Mouse (Mus musculus) intestine, embryonic 16.5 days (tissue): ENCODE data around the gene Trpm4. TPM values are rescaled to one million over a fixed set of nuclear protein-coding genes. Genes with fewer than 3 reads are reported as not detected.
A peak's percentile ranks its signal among the peaks of the same experiment; 100 is the strongest.

Source experiments
- ATAC-seq: fragments of 200-750 bp; cut with Nextera tagmentation; 2 replicates; pipeline ENCODE4 v1.8.0; 2017; ENCODE audit warnings: moderate TSS enrichment, moderate library complexity
- H3K27ac ChIP-seq: fragments of 300-500 bp; sonication (generic); 2 replicates; pipeline ENCODE4 v1.5.1; 2014; ENCODE audit warnings: mild to moderate bottlenecking, low read length
- H3K27me3 ChIP-seq: fragments of 300-500 bp; sonication (generic); replicated peaks from 2 replicates; pipeline ENCODE4 v1.6.1; 2014; ENCODE audit warnings: low read length, control low read depth, mixed read lengths; ENCODE audit not compliant: control insufficient read depth, insufficient read depth
- H3K36me3 ChIP-seq: fragments of 300-500 bp; sonication (generic); 2 replicates; pipeline ENCODE4 v1.6.1; 2014; ENCODE audit warnings: low read length, control low read depth; ENCODE audit not compliant: control insufficient read depth, insufficient read depth
- H3K4me1 ChIP-seq: fragments of 300-500 bp; sonication (generic); 2 replicates; pipeline ENCODE4 v1.6.1; 2014; ENCODE audit warnings: low read length, control low read depth, mixed read lengths; ENCODE audit not compliant: control insufficient read depth, insufficient read depth
- H3K4me2 ChIP-seq: fragments of 300-500 bp; sonication (generic); 2 replicates; pipeline ENCODE4 v1.6.1; 2014; ENCODE audit warnings: low read depth, low read length, control low read depth
- H3K4me3 ChIP-seq: fragments of 300-500 bp; sonication (generic); 2 replicates; pipeline ENCODE4 v1.5.1; 2014; ENCODE audit warnings: mild to moderate bottlenecking, low read length
- H3K9ac ChIP-seq: fragments of 300-500 bp; sonication (generic); 2 replicates; pipeline ENCODE4 v1.6.1; 2014; ENCODE audit warnings: low read depth, low read length
- H3K9me3 ChIP-seq: fragments of 300-500 bp; sonication (generic); 2 replicates; pipeline ENCODE4 v1.6.1; 2016; ENCODE audit warnings: low read length, control low read depth; ENCODE audit not compliant: control insufficient read depth
- WGBS: fragments of 180-500 bp; shearing (Covaris S2); extraction: QIAGEN DNeasy Blood & Tissue Kit; methylation state at CpG from one replicate; pipeline ENCODE4 v1.1.7; 2014; 5-methylcytosine and 5-hydroxymethylcytosine counted together
- polyA plus RNA-seq: library from polyadenylated mRNA; unstranded; fragments of >200 nt; fragmentation: Nextera tagmentation; extraction: Ambion mirVana; gene quantifications from 2 replicates; pipeline ENCODE4 v1.2.1, GENCODE M21; 2015

The Trpm4 gene
- polyA plus RNA-seq, 1 experiment from 2014 or later: 33.4 TPM

GRCm38 (mm10) chr7:45356087-45356486 lies 22.5 kb upstream of the Trpm4 start:
- peak overlapping the region; percentile 22; the same call in 1 of the 2 replicates for H3K4me2 ChIP-seq
- ATAC-seq: no peak

DNA sequence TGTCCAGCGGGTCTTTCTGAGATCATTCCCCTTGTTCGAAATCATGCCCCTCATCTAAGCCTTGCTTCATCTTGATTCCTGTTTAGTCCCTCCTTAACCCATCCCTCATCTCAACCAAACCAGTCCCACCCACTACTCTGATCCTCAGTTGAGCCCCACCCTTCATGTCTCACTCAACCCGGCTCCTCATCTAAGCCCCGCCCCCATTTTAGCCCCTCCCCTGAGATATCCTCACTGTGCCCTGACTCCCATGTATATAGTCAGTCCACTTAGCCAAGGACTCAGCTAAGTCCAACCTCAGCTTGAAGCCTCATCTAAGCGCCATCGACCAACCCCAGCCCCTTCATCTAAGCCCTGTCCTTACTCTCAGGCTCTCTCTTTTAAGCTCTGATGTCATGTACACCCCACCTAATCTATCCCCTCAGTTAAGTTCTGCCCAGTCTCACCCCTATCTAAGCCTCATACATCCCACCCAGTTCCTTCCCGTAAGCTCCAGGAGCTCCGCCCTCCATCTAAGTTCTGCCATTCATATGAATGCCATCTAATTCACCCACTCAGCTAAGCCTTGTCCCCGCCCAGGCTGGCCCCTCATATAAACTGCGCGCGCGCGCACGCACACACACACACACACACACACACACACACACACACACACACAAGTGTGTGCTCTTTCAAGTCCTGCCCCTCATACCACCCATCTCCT lies 21.9 kb upstream of the Trpm4 start:
- Histone ChIP-seq H3K4me2 (no peak overlapping the region), H3K36me3 (no peaks in the 10 kb centered on the region), H3K9me3 (no peaks in the 10 kb centered on the region), H3K4me3 (peak overlapping the region; percentile 18; the same call in 1 of the 2 replicates), H3K4me1 (no peaks in the 10 kb centered on the region), H3K27me3 (0 out of 2 replicates have a peak, but pooled peaks cover 2% of the 10 kb centered on the region), H3K27ac (no peak overlapping the region), H3K9ac (no peak overlapping the region)
- 70% methylated on average over 15 of the region's 15 CpGs for WGBS
- ATAC-seq: 0 out of 2 replicates have a peak, but pooled peaks have one; percentile 14

More at GRCm38 (mm10) chr7:45356087-45356486, 22.5 kb upstream of the Trpm4 start:
- no peak overlapping the region for H3K27ac ChIP-seq
- 0 out of 2 replicates have a peak, but pooled peaks cover 3% of the 10 kb centered on the region for H3K27me3 ChIP-seq
- peak overlapping the region; percentile 18; the same call in 1 of the 2 replicates for H3K4me3 ChIP-seq
- no peaks in the 10 kb centered on the region for H3K9me3 ChIP-seq
- H3K36me3 ChIP-seq: no peaks in the 10 kb centered on the region
- 42% methylated on average over 13 of the region's 13 CpGs for WGBS
- H3K9ac ChIP-seq: no peak overlapping the region
- no peaks in the 10 kb centered on the region for H3K4me1 ChIP-seq

DNA sequence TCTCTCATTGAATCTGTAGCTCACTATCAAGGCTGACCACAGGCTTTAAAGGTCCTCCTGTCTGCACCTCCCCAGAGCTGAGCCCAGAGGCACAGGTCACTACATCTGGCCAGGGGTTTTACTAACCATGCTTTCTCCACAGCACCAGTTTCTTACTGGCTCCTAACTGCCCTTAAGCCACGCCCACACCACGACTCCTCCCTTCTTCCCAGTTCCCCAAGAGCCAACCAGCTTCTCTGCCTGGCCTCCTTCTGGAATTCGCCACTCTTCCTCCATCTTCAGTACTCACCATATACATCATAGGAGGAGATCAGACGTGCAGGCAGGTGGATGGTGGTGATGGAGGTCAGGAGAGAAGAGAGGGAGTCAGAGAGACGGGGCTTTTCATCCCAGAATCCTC lies 19.5 kb upstream of the Trpm4 start:
- ATAC-seq: no peak
- no peak overlapping the region for H3K4me3 ChIP-seq
- H3K4me2 ChIP-seq: no peak overlapping the region
- no peaks in the 10 kb centered on the region for H3K36me3 ChIP-seq
- H3K27ac ChIP-seq: no peak overlapping the region
- H3K4me1 ChIP-seq: no peaks in the 10 kb centered on the region
- no peak overlapping the region for H3K9ac ChIP-seq
- H3K9me3 ChIP-seq: no peaks in the 10 kb centered on the region
- 31% methylated on average over 5 of the region's 5 CpGs for WGBS
- no peaks in the 10 kb centered on the region for H3K27me3 ChIP-seq

DNA sequence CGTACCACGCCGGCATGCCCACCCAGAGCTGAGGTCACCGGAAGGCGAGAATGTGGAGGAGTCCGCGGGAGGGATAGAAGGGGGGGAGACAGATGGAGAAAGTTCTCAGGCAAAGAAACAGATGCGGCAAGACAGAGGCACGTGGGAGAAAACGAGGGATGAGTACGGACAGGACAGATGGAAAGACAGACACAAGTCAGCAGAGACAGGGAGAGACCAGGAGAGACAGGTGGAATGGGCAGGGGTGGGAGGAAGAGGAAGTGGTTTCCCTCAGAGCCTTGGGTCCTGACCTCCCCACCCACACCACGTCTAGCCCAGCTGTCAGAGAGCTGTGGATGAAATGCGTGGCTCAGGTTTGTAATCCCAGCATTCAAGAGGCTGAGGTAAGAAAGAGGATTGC lies 13.3 kb upstream of the Trpm4 start:
- Histone ChIP-seq H3K36me3 (no peaks in the 10 kb centered on the region), H3K4me1 (no peaks in the 10 kb centered on the region), H3K9me3 (no peaks in the 10 kb centered on the region), H3K4me2 (no peak overlapping the region), H3K9ac (no peak overlapping the region), H3K27me3 (no peaks in the 10 kb centered on the region), H3K27ac (no peak overlapping the region), H3K4me3 (no peak overlapping the region)
- whole genome bisulfite sequencing: 68% methylated on average over 13 of the region's 13 CpGs
- ATAC-seq: no peak

DNA sequence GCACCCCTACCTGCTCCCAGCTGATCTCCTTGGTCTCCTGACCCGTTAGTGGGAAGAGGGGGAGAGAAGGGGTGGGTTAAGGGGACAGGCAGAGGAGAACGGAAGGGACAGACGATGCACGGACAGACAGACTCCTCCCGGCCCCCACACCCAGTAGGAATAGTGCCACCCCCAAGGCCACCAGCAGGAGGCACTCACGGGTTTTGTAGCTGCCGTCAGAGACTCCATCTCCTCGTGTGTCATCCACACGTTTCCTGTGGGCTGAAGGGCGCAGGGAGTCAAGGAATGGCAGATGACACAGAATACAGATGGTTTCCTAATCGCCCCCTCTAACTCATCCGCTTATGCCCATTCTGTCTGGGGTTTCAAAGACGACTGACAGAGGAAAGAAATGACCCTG lies 10.0 kb upstream of the Trpm4 start:
- 34% methylated on average over 13 of the region's 13 CpGs for WGBS
- Histone ChIP-seq H3K4me3 (no peak overlapping the region), H3K9me3 (no peaks in the 10 kb centered on the region), H3K27ac (no peak overlapping the region), H3K27me3 (no peaks in the 10 kb centered on the region), H3K4me1 (peaks cover 26% of the 10 kb centered on the region), H3K4me2 (no peak overlapping the region), H3K36me3 (no peaks in the 10 kb centered on the region), H3K9ac (no peak overlapping the region; the same call in 1 of the 2 replicates)
- no peak for ATAC-seq

- no peaks in the 10 kb centered on the region for H3K9me3 ChIP-seq
- 89% methylated on average over 11 of the region's 11 CpGs for WGBS
- no peak for ATAC-seq
Observed at GRCm38 (mm10) chr7:45342081-45342480, 8.5 kb upstream of the Trpm4 start.

GRCm38 (mm10) chr7:45341303-45341702 lies 7.7 kb upstream of the Trpm4 start:
- no peak overlapping the region; the same call in none of the 2 replicates for H3K27ac ChIP-seq
- WGBS: 4% methylated on average over 8 of the region's 8 CpGs
- no peaks in the 10 kb centered on the region for H3K36me3 ChIP-seq
- no peaks in the 10 kb centered on the region for H3K9me3 ChIP-seq
- peaks cover 39% of the 10 kb centered on the region for H3K4me1 ChIP-seq
- H3K4me3 ChIP-seq: peak overlapping the region; percentile 64
- peak overlapping the region; percentile 95 for H3K4me2 ChIP-seq
- peak; percentile 38 for ATAC-seq
- no peak overlapping the region for H3K9ac ChIP-seq
- H3K27me3 ChIP-seq: no peaks in the 10 kb centered on the region

More at GRCm38 (mm10) chr7:45342081-45342480, 8.5 kb upstream of the Trpm4 start:
- Histone ChIP-seq H3K4me1 (peaks cover 39% of the 10 kb centered on the region), H3K27ac (no peak overlapping the region), H3K4me2 (no peak overlapping the region), H3K27me3 (no peaks in the 10 kb centered on the region), H3K9ac (no peak overlapping the region), H3K4me3 (no peak overlapping the region), H3K36me3 (no peaks in the 10 kb centered on the region)

DNA sequence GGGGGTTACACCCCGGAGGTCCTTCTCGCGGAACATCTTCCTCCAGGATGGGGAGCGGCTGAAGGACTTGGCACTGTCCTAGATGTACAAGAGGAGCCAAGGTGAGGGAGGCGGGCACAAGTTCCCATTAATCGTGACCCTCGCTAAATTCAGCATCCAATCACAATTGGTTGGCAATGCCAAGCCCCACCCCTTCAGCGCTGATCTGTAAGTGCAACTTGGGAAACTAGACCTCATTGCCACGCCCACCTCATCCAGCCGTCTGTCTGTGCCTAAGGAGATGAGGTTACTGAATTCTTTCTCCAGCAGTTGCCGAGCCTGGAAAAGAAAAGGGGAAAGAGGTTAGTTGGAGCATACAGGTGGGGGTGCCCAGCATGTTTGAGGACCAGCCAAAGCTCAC lies 7.1 kb upstream of the Trpm4 start:
- no peak overlapping the region; the same call in 1 of the 2 replicates for H3K27ac ChIP-seq
- 1% methylated on average over 11 of the region's 11 CpGs for WGBS
- peak; percentile 29; the same call in 1 of the 2 replicates for ATAC-seq
- H3K9ac ChIP-seq: peak overlapping the region; percentile 75; the same call in 1 of the 2 replicates
- no peaks in the 10 kb centered on the region for H3K36me3 ChIP-seq
- peak overlapping the region; percentile 64 for H3K4me3 ChIP-seq
- H3K27me3 ChIP-seq: no peaks in the 10 kb centered on the region
- H3K9me3 ChIP-seq: no peaks in the 10 kb centered on the region
- H3K4me1 ChIP-seq: peaks cover 39% of the 10 kb centered on the region
- H3K4me2 ChIP-seq: peak overlapping the region; percentile 95

GRCm38 (mm10) chr7:45340066-45340442 lies 6.5 kb upstream of the Trpm4 start:
- H3K4me3 ChIP-seq: peak overlapping the region; percentile 64
- H3K4me2 ChIP-seq: peak overlapping the region; percentile 95
- no peaks in the 10 kb centered on the region for H3K27me3 ChIP-seq
- H3K36me3 ChIP-seq: no peaks in the 10 kb centered on the region
- 1% methylated on average over 11 of the region's 11 CpGs for WGBS
- H3K9me3 ChIP-seq: no peaks in the 10 kb centered on the region
- ATAC-seq: no peak
- H3K27ac ChIP-seq: peak overlapping the region; percentile 52; the same call in 1 of the 2 replicates
- peaks cover 41% of the 10 kb centered on the region for H3K4me1 ChIP-seq
- H3K9ac ChIP-seq: peak overlapping the region; percentile 75
